Mouse (Mus musculus) gonadal fat pad, adult 2 months (tissue): ENCODE data around the gene Stat5b. TPM values are rescaled to one million over a fixed set of nuclear protein-coding genes. Genes with fewer than 3 reads are reported as not detected.

Source experiments
- DNase-seq: peaks from one replicate; pipeline ENCODE4 v3.0.0-alpha.2; 2012; ENCODE audit warnings: low read depth
- polyA plus RNA-seq: library from polyadenylated mRNA; depleted of rRNA; stranded (reverse); fragments of >200 nt; gene quantifications from 2 replicates; pipeline ENCODE4 v1.2.3, GENCODE M21; 2012

The Stat5b gene
- polyA plus RNA-seq, 1 experiment: 28.7 TPM

- DNase-seq: no peak
Measured at GRCm38 (mm10) chr11:100870256-100870967, 19.9 kb upstream of the Stat5b start.

GRCm38 (mm10) chr11:100865618-100866017 lies 15.1 kb upstream of the Stat5b start:
- no peak for DNase-seq

DNA sequence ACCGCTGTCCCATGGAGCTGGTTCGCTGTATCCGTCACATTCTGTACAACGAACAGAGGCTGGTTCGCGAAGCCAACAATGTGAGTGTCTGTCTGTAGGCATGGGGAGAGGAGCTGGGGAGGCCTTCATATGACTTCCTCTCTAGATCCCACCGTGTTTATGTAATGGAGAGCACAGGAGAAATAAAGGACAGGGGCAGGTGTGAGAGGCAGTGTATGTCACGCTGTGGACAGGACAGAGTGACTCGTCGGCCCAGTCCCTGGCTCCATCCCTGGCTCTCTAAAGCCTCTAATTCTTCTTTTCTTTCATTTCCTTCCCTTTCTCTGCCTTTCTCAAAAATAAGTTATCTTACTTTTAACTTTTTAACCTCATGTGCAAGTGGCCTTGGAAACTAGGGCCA lies 12.6 kb upstream of the Stat5b start:
- no peak for DNase-seq

- DNase-seq: no peak
Measured at GRCm38 (mm10) chr11:100861836-100862235, 11.3 kb upstream of the Stat5b start.

DNA sequence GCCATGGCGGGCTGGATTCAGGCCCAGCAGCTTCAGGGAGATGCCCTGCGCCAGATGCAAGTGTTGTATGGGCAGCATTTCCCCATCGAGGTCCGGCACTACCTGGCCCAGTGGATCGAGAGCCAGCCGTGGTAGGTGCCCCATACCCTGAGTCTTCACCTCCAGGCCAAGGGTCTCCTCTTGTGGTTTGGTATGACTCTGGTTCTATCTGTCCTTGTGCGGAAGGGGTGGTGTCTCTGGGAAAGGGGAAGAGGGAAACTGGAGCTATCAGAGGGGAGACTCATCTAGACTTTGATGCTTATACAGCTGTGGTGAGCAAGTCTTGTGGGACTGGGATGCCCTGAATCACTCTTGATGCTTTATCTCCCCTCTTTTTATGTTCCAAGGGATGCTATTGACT lies 10.8 kb upstream of the Stat5b start:
- no peak for DNase-seq

DNA sequence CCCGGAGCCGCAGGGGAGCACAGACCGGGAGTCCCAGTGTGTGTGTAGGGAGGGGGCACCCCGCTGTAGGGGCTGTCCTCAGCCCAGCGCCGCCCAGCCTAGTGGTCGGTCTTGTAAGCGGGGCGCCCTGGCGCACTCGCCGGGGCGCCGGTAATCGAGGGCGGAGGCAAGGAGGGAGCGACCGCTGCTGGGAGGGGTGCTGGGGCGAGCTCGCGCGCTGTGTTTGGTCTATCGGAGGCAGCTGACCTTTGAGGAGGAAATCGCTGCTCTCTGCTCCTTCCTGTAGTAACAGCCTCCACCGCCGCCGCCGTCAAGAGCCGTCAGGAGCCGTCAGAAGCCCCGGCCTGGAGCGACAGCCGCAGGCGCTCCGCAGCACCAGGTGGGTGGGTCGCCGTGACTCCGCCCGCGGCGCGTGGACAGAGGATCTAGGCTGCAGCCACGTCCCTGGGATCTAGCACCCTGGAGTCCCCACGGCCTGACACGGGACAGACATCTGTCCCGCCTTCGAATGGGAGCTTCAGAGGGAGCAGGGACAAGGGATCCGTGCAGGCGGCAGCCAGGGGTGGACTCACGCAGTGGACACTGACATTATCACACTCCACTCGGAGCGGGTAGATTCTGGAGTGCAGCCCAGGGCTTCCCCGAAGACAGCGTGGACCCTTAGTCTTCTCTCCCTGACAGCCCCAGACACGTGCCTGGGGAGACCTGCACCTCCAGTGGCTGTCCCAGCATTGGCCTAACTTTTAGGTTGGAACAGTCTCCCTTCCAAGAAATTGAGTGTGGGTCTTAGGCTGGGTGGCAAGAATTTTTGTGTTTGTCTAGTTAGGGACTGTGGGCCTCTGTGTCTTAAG lies 9.9 kb upstream of the Stat5b start:
- DNase-seq: no peak

- no peak for DNase-seq
Measured at GRCm38 (mm10) chr11:100859579-100860075, 9.1 kb upstream of the Stat5b start.

DNA sequence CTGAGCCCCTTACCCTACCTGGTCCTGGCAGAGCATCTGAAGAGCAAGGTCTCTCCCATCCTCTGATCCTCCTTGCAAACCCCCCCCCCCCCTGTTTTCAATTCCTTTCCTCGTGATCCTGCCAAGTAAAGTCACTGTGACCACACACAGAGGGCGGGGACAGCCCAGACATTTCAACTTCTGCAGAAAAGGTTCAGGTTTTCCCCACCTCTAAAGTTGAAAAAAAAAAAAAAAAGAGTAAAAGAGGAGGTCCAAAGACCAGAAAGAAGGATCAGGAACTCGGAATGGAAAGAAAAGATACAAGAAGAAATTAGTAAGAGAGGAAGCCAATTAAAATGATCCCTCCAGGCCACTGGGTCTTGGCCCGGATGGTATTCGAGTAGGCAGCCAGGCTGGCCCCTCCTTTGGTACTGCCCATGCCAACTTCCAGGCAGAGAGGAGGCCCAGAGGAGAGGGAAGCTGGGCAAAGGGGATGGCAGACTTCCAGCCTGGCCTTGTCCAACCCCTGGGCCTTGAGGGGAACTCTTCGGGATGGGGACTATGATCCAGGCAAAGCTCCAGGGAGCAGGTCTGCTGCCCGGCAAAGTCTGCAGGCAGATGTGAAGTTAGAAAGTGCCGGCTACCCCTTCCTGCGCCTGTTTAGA lies 8.5 kb upstream of the Stat5b start, which contains the start of gene Stat5a:
Stat5a (plus strand) TSS at position 417 of the 644 bp plus-strand sequence.
- DNase-seq: peak; percentile 84

DNA sequence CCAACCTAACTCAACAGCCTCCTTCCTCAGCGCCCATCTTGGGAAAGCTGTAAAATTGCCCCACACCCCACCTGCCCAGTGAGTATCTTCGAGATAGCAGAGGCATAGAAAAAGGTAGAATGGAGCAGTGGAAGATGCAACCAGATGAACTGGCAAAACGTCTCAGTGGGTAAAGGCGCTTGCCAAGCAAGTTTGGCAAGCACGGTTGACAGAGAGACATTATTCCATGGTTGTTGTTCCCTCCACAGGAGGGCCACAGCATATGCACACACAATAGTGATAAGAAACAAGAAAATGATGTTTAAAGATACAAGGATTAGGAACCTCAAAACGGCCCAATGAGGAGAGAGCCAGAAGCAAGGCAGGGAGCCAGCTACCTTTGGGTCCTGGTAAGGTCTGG lies 7.4 kb upstream of the Stat5b start:
- no peak for DNase-seq

DNA sequence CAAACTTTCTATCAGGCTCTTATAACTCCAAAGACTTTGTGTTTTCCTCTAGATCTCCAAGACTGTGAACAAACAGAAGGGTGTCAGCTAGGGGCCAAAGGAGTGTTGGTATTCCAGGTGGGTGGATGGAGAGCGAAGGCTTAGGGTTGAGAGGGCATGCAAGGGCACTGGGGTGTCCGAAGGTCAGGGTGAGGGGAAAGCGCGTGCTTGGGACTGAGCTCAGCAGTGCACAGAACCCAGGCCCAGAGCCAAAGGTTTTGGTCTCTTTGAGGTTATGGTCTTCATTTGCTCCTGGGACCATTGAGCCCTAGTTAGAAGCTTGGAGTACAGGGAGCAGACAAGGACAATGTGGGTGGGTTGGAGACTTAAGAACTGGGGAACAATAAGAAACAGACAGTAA lies 4.7 kb upstream of the Stat5b start:
- no peak for DNase-seq

GRCm38 (mm10) chr11:100854268-100854667 lies 3.7 kb upstream of the Stat5b start:
- no peak for DNase-seq

- no peak for DNase-seq
Measured at GRCm38 (mm10) chr11:100853018-100853417, 2.5 kb upstream of the Stat5b start.

DNA sequence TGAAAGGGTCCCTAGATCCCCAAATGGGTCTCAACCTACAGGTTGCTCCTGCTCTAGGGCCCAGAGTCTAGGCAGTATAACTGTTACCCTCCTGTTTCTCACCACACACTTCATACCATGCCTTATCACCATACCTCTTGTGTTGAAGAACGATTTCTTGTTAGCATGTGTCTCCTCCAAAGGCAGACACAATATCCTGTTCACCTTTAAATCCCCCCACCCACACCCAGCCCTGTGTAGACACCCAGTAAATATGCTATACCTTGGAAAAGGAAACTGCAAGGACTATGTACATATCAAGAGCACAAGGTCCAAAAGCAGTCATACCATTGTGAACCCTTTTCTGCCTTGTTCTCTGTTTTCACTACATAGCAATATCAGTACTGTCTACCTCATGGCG lies 1.6 kb upstream of the Stat5b start:
- no peak for DNase-seq

DNA sequence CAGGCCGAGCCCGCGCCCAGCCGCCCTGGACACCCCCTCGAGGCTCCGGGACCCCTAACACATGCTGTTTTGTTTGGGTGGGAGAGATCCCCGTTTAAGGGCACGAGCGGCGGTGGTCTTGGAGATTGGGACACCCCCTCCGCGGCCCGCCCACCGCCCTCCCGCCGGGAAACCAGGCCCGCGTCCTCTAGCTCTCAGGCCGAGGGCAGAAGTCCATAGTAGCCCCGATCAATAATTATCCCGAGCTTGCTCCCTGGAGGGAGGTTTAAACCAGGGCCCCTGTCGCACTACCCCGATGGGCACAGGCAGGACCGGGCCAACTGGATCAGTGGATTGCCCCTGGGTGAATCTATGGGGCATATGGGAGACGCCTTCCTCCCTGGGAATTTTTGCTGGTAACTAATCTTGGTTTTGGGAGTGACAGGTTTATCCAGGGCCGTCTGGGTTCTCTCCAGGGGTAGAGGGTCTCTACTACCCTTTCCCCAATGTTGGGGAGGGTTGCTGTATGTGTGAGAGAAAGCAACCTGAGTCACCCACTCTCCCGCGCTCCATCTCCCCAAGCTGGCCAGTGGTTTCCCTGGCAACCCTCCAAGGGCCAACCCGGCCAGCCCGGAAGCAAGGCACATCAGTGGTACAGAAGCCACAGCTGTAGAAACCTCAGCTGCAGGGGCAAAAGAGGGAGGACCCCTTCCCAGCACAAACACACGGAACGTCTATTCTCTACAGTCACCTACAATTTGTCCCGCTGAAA lies 429 bp upstream of the Stat5b start:
- DNase-seq: no peak

DNA sequence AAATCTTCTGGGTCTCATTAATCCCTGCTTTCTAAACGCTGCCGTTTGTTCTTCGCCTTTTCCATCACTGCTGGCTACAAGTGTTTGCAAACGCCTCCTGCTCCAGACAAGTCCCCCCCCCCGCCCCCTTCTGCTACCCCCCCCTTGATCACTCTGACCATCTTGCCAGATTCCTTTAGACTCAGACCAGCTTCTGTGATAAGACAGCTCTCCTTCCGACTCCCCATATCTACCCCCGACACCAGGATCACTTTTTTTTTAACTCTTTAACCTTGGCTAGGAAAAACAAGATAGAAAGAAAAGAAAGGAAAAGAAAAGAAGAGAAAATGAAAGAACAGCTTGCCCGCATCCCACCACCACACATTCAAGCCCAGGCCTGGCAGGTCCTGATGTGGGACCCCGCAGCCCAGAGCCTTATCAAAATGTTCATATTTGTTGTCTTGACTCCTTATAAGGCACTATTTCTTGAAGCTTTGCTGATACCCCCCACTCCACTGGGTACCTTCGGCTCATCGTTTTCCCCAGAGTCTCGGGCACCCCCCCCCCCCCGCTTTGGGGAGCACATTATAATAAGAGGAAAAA lies 977 bp downstream of the Stat5b start:
- no peak for DNase-seq

GRCm38 (mm10) chr11:100848789-100849379 lies 1.6 kb downstream of the Stat5b start:
- DNase-seq: no peak

- no peak for DNase-seq
Measured at GRCm38 (mm10) chr11:100848080-100848479, 2.4 kb downstream of the Stat5b start.

DNA sequence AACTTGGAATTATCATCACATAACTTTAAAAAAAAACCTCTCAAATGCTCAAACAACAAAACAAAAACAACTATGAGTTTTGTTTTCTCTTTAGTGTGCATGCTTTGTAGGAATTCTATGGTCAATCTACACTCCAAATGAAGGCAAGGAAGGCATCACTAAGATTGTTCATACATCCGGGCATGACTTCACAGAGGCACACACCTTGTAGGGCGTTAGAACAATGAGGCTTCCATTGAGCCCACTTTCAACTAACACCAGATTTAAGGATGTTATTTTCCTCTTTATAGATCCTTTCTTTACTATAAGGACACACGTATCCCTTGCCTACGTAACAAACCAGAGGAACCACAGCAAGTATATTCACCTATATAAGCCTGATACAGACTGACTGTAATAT lies 3.0 kb downstream of the Stat5b start:
- no peak for DNase-seq

GRCm38 (mm10) chr11:100845793-100846192 lies 4.7 kb downstream of the Stat5b start:
- DNase-seq: no peak

- DNase-seq: no peak
Measured at GRCm38 (mm10) chr11:100844121-100844520, 6.4 kb downstream of the Stat5b start.
